Mouse (Mus musculus): ENCODE results near the gene Olfr1385. TPM values are rescaled to one million over a fixed set of nuclear protein-coding genes. Genes with fewer than 3 reads are reported as not detected.

The Olfr1385 gene
- not detected in 2 replicates for polyA plus RNA-seq (2012; ENCODE audit: low replicate concordance)

DNA sequence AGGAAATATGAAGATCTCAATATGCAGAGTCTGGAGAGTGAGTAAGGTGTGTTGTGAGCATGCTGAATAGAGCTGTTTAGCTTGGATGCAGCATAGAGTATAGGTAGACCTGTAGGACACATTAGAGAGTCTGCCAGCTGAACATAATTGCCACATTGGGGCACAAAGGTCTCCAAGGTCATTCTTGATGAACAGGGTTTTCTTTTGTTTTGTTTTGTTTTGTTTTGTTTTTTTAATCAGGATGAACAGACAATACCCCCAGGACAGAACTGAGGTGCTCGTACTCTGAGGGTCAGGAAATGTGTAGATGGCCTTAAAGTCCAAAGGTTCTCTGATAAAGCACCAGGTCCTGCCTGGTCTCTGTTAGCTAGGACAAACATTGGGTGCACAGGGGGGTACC lies at the start of gene Olfr1385:
Olfr1385 (plus strand) TSS at position 301 of the 400 bp plus-strand sequence.

DNA sequence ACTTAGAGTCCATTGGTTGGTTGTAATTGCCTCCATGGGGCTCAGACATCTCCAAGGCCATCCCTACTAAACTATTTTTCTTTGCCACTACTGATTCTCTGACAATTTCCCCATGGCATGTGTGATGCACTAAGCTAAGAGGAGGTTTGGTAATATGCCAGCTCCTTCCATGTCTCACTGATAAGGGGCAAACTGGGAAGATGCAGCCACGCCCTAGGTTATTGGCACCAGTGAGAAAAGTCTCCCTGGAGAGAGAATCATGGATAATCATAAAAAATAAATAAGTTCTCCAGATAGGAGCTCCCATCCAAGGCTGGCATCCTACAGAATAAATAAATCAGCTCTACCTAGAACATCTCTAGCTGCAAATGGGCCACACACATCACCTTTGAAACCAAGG lies 33.8 kb upstream of the Olfr1385 start, which contains the start of gene Olfr1387:
Olfr1387 (plus strand) TSS at position 301 of the 400 bp plus-strand sequence.

DNA sequence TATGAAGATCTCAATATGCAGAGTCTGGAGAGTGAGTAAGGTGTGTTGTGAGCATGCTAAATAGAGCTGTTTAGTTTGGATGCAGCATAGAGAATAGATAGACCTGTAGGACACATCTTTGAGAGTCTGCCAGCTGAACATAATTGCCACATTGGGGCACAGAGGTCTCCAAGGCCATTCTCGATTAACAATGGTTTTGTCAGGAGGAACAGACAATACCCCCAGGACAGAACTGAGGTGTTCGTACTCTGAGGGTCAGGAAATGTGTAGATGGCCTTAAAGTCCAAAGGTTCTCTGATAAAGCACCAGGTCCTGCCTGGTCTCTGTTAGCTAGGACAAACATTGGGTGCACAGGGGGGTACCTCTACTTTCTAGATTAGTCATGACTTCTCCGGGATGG lies 24.1 kb upstream of the Olfr1385 start, which contains the start of gene Olfr1386:
Olfr1386 (plus strand) TSS at position 301 of the 400 bp plus-strand sequence.

DNA sequence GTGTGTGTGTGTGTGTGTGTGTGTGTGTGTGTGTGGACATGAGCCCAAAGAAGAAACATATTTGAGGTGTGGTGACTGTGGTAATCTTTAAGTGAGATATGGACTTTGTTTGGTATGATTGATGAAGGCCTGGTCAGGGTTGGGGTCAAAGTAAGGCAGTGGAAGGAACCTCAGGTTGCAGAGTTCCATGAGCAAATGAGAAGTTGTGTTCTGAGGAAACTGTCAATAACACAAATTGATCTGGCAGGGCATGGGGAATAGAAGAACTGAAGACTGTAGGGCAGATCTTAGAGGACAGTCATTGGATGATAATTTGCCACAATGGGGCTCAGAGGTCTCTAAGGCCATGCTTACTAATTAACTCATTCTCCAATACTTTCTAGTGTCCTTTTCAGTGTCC lies 30.5 kb downstream of the Olfr1385 start, which contains the start of gene Olfr1383:
Olfr1383 (plus strand) TSS at position 301 of the 400 bp plus-strand sequence.

DNA sequence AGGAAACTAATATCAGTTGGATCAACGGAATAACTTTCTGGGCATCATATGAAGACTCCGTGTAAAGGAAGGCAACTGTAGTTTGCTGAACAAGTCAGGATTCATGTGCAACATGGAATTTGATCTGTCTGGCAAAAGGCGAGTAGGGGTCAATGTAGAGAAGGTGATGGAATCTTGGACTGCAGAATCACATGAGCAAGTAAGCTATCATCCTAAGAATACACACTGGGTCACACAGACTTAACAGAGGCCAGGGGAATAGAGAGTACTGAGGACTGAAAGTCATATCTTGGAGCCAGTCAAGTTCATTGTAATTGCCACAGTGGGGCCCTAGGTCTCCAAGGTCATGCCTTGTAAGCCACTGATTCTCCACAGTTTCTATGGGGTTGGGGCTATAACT lies 39.1 kb downstream of the Olfr1385 start, which contains the start of gene Olfr1382:
Olfr1382 (plus strand) TSS at position 301 of the 400 bp plus-strand sequence.

DNA sequence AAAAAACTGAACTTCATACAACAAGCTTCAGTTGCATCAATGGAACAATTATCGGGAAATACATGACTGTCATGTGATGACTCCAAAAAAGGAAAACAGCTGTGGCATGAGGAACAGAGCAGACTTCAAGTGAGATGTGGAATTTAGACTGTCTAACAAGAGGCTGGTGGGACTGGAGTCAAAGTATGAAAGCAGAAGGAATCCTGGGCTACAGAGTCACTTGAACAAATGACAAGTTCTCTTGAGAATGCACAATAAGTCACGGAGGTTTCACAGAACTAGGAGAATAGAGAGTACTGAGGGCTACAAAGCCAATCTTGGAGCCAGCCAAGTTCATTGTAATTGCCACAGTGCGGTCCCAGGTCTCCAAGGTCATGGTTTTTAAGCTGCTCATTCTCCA lies 54.3 kb downstream of the Olfr1385 start, which contains the start of gene Olfr1381:
Olfr1381 (plus strand) TSS at position 301 of the 400 bp plus-strand sequence.

Other genes with a start within 250 kb of the Olfr1385 start
- 127 and 153 TPM in 2 replicates for gene Mgat1, start 244.9 kb upstream of the Olfr1385 start, polyA plus RNA-seq (2012; ENCODE audit: low replicate concordance)
- not detected in 2 replicates for gene Olfr1393, start 210.8 kb upstream of the Olfr1385 start, polyA plus RNA-seq (2012; ENCODE audit: low replicate concordance)
- not detected in 2 replicates for gene Olfr1392, start 203.8 kb upstream of the Olfr1385 start, polyA plus RNA-seq (2012; ENCODE audit: low replicate concordance)
- not detected in 2 replicates for gene Olfr10, start 184.3 kb upstream of the Olfr1385 start, polyA plus RNA-seq (2012; ENCODE audit: low replicate concordance)
- gene Olfr1391, start 166.3 kb upstream of the Olfr1385 start, polyA plus RNA-seq (2012; ENCODE audit: low replicate concordance): not detected in 2 replicates
- gene Olfr1390, start 153.9 kb upstream of the Olfr1385 start, polyA plus RNA-seq (2012; ENCODE audit: low replicate concordance): not detected in 2 replicates
- 0.23 TPM in 1 of 2 replicates, not detected in the other for gene Olfr1389, start 66.0 kb upstream of the Olfr1385 start, polyA plus RNA-seq (2012; ENCODE audit: low replicate concordance)
- gene Olfr1388, start 52.4 kb upstream of the Olfr1385 start, polyA plus RNA-seq (2012; ENCODE audit: low replicate concordance): not detected in 2 replicates
- not detected in 2 replicates for gene Olfr1387, start 33.7 kb upstream of the Olfr1385 start, polyA plus RNA-seq (2012; ENCODE audit: low replicate concordance)
- gene Olfr1386, start 24.0 kb upstream of the Olfr1385 start, polyA plus RNA-seq (2012; ENCODE audit: low replicate concordance): not detected in 2 replicates
- gene Olfr1384, start 17.7 kb downstream of the Olfr1385 start, polyA plus RNA-seq (2012; ENCODE audit: low replicate concordance): not detected in 2 replicates
- not detected in 2 replicates for gene Olfr1383, start 30.6 kb downstream of the Olfr1385 start, polyA plus RNA-seq (2012; ENCODE audit: low replicate concordance)
- gene Olfr1382, start 39.2 kb downstream of the Olfr1385 start, polyA plus RNA-seq (2012; ENCODE audit: low replicate concordance): not detected in 2 replicates
- not detected in 2 replicates for gene Olfr1381, start 54.4 kb downstream of the Olfr1385 start, polyA plus RNA-seq (2012; ENCODE audit: low replicate concordance)
- not detected in 2 replicates for gene Olfr1380, start 67.8 kb downstream of the Olfr1385 start, polyA plus RNA-seq (2012; ENCODE audit: low replicate concordance)
- gene Flt4, start 120.2 kb downstream of the Olfr1385 start, polyA plus RNA-seq (2012; ENCODE audit: low replicate concordance): 2.6 and 3.4 TPM in 2 replicates
- gene Scgb3a1, start 174.5 kb downstream of the Olfr1385 start, polyA plus RNA-seq (2012; ENCODE audit: low replicate concordance): 1.2 TPM in 1 of 2 replicates, not detected in the other
- 26.5 and 41.8 TPM in 2 replicates for gene Cnot6, start 223.7 kb downstream of the Olfr1385 start, polyA plus RNA-seq (2012; ENCODE audit: low replicate concordance)